Mouse (Mus musculus) thymus, postnatal 10 days (tissue): ENCODE measurements around the gene Adamtsl2.
A peak's percentile ranks its signal among the peaks of the same experiment; 100 is the strongest.

Experiments
- DNase-seq, 2 experiments: peaks; one replicate each; pipeline ENCODE4 v3.0.0; 2021; ENCODE audit warnings: low spot score in 2 of 2

Gene Adamtsl2

DNA sequence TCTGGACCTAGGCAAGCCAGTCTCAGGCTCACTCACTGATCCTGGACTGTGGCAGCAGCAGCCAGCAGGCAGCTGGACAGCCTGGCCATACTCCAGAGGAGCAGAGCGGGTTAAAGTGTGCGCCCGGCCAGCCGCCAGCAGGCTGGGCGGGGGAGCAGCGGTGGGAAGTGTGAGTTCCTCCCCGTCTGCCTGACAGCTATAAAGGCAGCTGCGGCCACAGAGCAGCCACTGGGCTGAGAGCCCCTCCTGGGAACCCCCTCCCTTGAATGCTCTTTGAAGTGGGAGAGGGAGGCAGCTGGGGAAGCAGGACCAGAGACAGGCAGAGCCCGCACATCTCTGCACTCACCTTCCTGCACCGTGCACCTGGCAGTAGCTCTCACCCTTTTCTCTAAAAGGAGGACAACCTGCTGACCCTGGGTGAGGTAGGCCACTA lies at the start of gene Adamtsl2:
Gene Adamtsl2 (plus strand): TSS at position 228 of the 433 bp plus-strand sequence.
- peak; percentile 65 to 69 for DNase-seq

GRCm38 (mm10) chr2:27032361-27032760 lies 46.8 kb upstream of the Adamtsl2 start:
- no peak for DNase-seq

DNA sequence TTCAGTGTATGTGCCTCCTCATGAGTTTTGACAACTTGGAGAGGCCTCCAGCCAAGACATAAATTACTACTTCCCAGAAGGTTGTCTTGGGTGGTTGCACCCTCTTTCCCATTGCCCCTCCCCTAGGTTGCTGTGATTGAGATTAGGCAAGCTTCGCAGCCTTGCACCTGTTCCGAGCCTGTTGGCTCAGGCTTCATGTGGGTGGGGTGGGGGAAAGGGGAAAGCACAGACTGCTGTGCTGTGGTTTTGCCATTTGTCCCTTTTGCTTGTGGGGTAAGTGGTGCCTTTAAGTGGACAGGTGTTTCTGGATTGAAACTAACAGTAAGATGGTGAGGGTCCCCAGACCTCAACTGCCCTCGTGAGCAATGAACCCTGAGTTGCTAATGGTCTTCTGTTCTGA lies 43.2 kb upstream of the Adamtsl2 start:
- DNase-seq, result no peak

GRCm38 (mm10) chr2:27037008-27037407 lies 42.2 kb upstream of the Adamtsl2 start:
- DNase-seq, result no peak

DNA sequence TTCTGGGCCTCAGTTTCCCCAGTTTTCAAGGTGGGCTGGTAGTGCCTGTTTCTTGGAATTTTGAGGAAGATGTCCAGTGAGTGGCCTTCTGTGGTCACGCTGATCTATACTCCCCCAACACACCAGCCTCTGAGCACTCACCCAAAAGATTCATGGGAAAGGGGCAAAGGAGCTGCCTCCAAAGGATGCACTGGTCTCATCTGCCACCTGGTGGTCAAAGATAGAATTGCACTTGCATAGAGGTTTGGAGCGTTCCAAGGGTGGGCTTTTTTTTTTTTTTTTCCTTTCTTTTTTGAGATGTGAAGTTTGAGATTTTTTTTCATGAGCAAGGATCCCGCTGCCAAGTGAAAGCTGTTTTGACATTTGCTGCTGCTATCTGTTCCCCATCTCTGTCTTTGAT lies 40.6 kb upstream of the Adamtsl2 start:
- peak; percentile 65 to 86 for DNase-seq

- DNase-seq, result peak in 1 of 2 experiments; percentile 42
Observed at GRCm38 (mm10) chr2:27039286-27039685, 39.9 kb upstream of the Adamtsl2 start.

- no peak for DNase-seq
Observed at GRCm38 (mm10) chr2:27042131-27042844, 36.9 kb upstream of the Adamtsl2 start.

- DNase-seq, result peak; percentile 78 to 93
Observed at GRCm38 (mm10) chr2:27043461-27043860, 35.7 kb upstream of the Adamtsl2 start.

DNA sequence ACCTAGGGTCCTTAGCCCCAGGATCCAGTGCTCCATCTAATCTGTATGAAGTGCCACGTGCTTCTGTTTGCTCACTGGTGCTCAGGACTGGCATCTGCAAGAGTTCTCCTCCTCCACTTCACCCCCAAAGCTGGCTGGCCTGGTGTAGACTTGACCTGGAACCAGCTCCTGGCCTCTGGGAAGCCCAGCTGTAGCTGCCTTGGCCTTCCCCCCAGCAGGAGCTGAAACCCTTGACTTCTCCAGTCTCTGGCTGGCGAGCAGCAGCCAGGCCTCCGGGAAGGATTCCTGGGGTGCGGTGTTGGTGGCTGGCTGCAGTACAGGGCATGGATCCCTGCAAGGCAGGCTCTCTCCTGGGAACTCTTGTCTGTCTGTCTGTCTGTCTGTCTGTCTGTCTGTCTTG lies 35.0 kb upstream of the Adamtsl2 start:
- DNase-seq, result no peak

DNA sequence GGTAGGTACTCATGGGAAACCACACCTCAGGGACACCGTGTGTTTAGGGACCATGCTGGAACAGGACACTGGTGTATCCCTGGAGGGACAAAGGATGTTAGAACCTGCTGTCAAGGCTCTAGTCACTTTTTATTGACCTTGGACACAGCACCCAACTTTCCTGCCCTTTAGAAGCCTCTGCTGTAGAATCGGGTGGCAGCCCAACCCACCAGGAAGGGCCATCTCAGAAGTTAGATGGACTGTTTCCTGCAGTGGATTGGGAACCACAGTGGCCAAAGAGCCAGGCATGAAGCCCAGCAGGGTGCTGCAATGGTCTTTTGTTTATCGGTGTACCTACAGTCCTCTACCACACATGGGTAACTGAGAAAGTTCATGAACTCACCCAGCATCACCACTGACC lies 34.5 kb upstream of the Adamtsl2 start:
- DNase-seq, result no peak

- no peak for DNase-seq
Observed at GRCm38 (mm10) chr2:27045979-27046770, 33.0 kb upstream of the Adamtsl2 start.

DNA sequence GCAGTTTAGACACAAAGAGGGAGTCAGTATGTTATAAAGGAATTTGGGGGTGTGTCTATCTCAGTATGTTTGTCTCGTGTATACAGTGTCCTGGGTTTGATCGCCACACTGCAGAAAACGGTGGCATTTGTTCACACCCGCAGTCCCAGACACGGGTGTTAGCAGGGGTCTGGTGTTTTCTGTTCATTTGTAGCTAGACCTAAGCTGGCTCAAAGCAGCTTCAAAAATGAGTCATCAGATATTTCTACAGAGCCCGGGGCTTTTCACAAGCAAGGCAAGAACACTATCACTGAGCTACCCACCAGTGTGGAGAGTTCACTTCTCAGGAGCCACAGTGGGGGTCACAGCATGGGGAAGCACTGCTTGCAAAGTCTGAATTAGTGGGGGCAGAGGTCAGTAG lies 29.8 kb upstream of the Adamtsl2 start:
- no peak for DNase-seq

GRCm38 (mm10) chr2:27058251-27058650 lies 20.9 kb upstream of the Adamtsl2 start:
- no peak for DNase-seq

GRCm38 (mm10) chr2:27058751-27059150 lies 20.4 kb upstream of the Adamtsl2 start:
- DNase-seq, result no peak

DNA sequence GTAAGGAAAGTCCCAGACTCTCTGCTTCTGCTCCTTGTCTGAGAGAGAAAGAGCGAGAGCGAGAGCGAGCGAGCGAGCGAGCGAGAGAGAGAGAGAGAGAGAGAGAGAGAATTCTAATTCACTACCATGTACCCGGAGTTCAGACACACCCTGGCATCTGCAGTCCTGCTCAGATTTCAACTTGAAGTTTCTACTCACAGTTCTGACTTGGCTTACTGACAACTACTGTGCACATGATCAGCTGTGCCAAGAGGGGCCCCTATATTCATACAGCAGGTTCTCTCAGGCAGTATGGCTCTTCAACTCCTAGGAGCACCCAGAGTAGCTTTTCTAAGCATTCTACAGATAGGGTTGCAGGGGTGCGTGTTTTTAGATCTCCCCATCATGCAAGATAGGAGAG lies 20.0 kb upstream of the Adamtsl2 start:
- no peak for DNase-seq

GRCm38 (mm10) chr2:27067124-27067523 lies 12.1 kb upstream of the Adamtsl2 start:
- DNase-seq, result no peak

DNA sequence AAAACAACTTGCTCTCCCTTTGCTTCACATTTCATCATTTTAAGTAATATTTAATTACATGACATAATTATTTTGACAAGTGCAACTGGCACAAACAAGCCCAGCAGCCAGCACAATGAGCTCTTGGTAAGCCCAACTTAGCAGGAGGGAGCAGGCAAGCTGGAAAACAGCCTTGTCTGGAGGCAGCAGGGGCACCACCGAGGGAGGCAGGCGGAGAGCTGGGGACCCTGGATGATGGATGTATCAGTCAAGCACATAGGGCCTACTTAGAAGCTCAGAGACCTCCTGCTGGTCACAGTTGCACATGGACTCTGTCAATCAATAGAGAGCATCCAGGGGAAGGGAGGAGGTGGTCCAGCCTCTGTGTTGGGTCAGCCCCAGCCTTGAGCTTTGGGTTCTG lies 11.2 kb upstream of the Adamtsl2 start:
- no peak for DNase-seq

GRCm38 (mm10) chr2:27069646-27070045 lies 9.5 kb upstream of the Adamtsl2 start:
- DNase-seq, result no peak

GRCm38 (mm10) chr2:27070247-27070813 lies 8.8 kb upstream of the Adamtsl2 start:
- peak; percentile 61 to 66 for DNase-seq

- DNase-seq, result no peak
Observed at GRCm38 (mm10) chr2:27071137-27071536, 8.0 kb upstream of the Adamtsl2 start.

DNA sequence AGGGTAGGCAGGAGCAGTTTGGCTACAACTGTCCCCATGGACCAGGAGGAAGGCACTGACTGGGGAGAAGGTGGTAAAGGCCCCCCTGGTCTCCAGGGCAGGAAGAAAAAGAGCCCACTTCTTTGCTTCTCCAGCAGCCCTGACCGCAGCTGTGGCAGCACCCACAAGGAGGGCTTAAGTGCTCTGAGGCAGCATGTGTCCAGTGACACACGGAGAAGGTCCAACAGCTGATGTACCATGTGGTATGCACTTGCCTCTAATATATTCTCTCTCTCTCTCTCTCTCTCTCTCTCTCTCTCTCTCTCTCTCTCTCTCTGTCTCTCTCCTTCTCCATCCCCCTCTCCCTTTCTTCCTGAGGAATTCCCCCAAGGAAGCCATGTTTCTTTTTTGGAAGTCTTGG lies 7.2 kb upstream of the Adamtsl2 start, which contains the start of gene Mymk:
Gene Mymk (minus strand): TSS at position 202 of the 400 bp plus-strand sequence.
- DNase-seq, result no peak

DNA sequence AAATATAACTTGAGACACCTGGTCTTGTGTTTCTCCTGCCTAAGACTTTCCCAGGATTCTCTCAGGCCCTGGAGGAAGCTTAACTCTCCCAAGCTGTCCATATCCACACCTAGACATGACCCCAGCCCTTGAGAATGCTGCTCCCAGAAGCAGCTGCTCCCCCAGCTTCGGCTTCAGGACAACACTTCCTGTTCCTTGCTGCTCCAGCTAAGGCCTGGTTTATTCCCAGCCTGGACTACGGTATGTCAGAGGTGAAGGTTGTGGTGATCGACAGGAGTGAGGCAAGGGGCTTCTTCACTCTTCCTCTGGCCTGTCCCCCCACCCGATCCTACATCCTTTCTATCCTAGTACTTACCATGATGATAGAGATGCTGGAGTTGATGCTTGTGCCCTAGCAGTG lies 5.8 kb upstream of the Adamtsl2 start:
- no peak for DNase-seq

DNA sequence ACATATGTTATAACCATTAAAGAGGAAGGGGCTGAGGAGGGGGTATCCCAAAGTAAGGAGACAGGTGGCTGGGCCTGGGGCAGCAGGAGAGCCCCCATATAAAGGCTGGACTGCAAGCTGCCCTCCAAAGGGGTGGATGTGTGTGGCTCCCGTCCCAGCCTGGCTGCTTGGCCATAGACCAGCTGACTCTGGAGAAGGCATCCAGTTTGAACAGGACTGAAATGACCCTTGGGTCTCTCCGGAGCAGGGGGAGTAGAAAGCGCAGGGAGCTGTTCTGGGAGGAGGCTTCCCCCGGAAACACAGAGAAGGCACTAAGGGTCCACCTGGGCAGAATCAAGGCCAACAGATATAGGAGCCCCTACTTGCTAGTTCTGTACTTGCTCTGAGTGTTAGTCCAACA lies 4.4 kb upstream of the Adamtsl2 start:
- DNase-seq, result no peak
